Mouse (Mus musculus) intestine, embryonic 16.5 days (tissue): ENCODE results near the gene Ddx4. TPM values are rescaled to one million over a fixed set of nuclear protein-coding genes. Genes with fewer than 3 reads are reported as not detected.

Experiments
- ATAC-seq: fragments of 200-750 bp; cut with Nextera tagmentation; 2 replicates; pipeline ENCODE4 v1.8.0; 2017; ENCODE audit warnings: moderate TSS enrichment, moderate library complexity
- H3K27ac ChIP-seq: fragments of 300-500 bp; sonication (generic); 2 replicates; pipeline ENCODE4 v1.5.1; 2014; ENCODE audit warnings: mild to moderate bottlenecking, low read length
- H3K27me3 ChIP-seq: fragments of 300-500 bp; sonication (generic); replicated peaks from 2 replicates; pipeline ENCODE4 v1.6.1; 2014; ENCODE audit warnings: low read length, control low read depth, mixed read lengths; ENCODE audit not compliant: control insufficient read depth, insufficient read depth
- H3K36me3 ChIP-seq: fragments of 300-500 bp; sonication (generic); 2 replicates; pipeline ENCODE4 v1.6.1; 2014; ENCODE audit warnings: low read length, control low read depth; ENCODE audit not compliant: control insufficient read depth, insufficient read depth
- H3K4me1 ChIP-seq: fragments of 300-500 bp; sonication (generic); 2 replicates; pipeline ENCODE4 v1.6.1; 2014; ENCODE audit warnings: low read length, control low read depth, mixed read lengths; ENCODE audit not compliant: control insufficient read depth, insufficient read depth
- H3K4me2 ChIP-seq: fragments of 300-500 bp; sonication (generic); 2 replicates; pipeline ENCODE4 v1.6.1; 2014; ENCODE audit warnings: low read depth, low read length, control low read depth
- H3K4me3 ChIP-seq: fragments of 300-500 bp; sonication (generic); 2 replicates; pipeline ENCODE4 v1.5.1; 2014; ENCODE audit warnings: mild to moderate bottlenecking, low read length
- H3K9ac ChIP-seq: fragments of 300-500 bp; sonication (generic); 2 replicates; pipeline ENCODE4 v1.6.1; 2014; ENCODE audit warnings: low read depth, low read length
- H3K9me3 ChIP-seq: fragments of 300-500 bp; sonication (generic); 2 replicates; pipeline ENCODE4 v1.6.1; 2016; ENCODE audit warnings: low read length, control low read depth; ENCODE audit not compliant: control insufficient read depth
- WGBS: fragments of 180-500 bp; shearing (Covaris S2); extraction: QIAGEN DNeasy Blood & Tissue Kit; methylation state at CpG from one replicate; pipeline ENCODE4 v1.1.7; 2014; 5-methylcytosine and 5-hydroxymethylcytosine counted together
- polyA plus RNA-seq: library from polyadenylated mRNA; unstranded; fragments of >200 nt; fragmentation: Nextera tagmentation; extraction: Ambion mirVana; gene quantifications from 2 replicates; pipeline ENCODE4 v1.2.1, GENCODE M21; 2015

The Ddx4 gene
- polyA plus RNA-seq, 1 experiment from 2014 or later, result 0.18 TPM

DNA sequence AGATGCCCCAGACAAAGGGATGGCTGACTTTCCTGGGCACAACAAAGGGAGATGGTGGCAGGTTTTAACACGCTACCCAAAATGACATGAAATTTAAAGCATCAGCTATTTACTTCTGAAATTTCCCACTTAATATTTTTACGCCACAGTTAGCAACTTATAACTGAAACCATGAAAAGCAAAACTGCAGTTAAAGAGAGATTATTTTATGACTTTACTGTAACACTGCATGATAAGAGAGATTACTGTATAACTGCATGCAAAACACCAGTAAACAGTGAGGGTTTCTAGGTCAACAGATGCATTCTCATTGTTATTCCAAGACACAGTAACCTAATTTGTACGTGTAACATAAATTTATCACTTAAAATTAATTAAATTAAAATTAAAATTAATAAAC, 7.3 kb downstream of the Ddx4 start:
- no peak overlapping the region for H3K27ac ChIP-seq
- H3K9me3 ChIP-seq, result no peaks in the 10 kb centered on the region
- H3K4me1 ChIP-seq, result no peaks in the 10 kb centered on the region
- H3K27me3 ChIP-seq, result 0 out of 2 replicates have a peak, but pooled peaks cover 3% of the 10 kb centered on the region
- H3K9ac ChIP-seq, result no peak overlapping the region
- 85% methylated on average over 3 of the region's 3 CpGs for WGBS
- H3K4me3 ChIP-seq, result no peak overlapping the region
- H3K4me2 ChIP-seq, result no peak overlapping the region
- no peak for ATAC-seq
- H3K36me3 ChIP-seq, result no peaks in the 10 kb centered on the region

DNA sequence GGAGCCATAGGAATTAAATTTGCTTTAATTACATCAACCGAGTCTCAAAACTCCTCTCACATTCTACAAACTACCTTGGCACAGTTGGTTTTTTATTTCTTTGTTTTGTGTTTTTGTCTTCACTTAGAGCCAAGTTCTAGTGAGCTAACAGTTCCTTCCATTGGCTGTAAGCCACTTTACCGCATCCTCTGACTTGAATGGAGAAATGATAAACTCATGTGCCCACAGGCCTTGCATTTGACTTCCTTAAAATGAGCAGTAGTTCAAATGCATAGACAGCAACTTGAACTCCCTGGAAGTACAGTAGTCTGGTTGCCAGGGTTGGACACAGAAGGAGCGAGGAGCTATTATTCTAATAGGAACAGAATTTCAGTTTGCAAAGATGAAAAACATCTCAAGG, 9.4 kb downstream of the Ddx4 start:
- no peak overlapping the region for H3K4me2 ChIP-seq
- H3K9ac ChIP-seq, result no peak overlapping the region
- no peak overlapping the region for H3K27ac ChIP-seq
- H3K36me3 ChIP-seq, result no peaks in the 10 kb centered on the region
- no peaks in the 10 kb centered on the region for H3K4me1 ChIP-seq
- H3K9me3 ChIP-seq, result no peaks in the 10 kb centered on the region
- ATAC-seq, result no peak
- 93% methylated on average over 3 of the region's 3 CpGs for WGBS
- no peaks in the 10 kb centered on the region for H3K27me3 ChIP-seq
- no peak overlapping the region for H3K4me3 ChIP-seq

DNA sequence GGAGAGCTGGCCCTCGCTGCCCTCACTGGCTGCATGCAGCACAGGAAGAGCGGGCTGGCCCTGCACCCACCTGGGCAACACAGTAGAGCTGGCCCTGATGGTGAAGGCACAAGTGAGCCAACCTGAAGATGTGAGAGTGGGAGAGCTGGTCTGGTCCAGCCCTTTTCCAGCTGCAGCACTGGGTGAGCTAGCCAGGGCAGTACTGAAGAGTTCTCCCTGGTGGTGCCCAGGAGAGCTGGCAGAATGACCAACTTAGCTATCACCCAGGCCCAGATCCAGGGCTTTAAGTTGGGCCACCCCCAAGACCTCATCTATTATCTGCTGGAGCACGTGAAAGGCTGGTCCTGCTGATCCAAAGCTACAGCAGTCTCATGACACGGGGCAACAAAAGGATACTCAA, 13.2 kb downstream of the Ddx4 start:
- H3K36me3 ChIP-seq, result no peaks in the 10 kb centered on the region
- H3K9ac ChIP-seq, result no peak overlapping the region
- no peak overlapping the region for H3K4me2 ChIP-seq
- no peak overlapping the region for H3K27ac ChIP-seq
- ATAC-seq, result no peak
- no peaks in the 10 kb centered on the region for H3K9me3 ChIP-seq
- no peaks in the 10 kb centered on the region for H3K4me1 ChIP-seq
- H3K27me3 ChIP-seq, result no peaks in the 10 kb centered on the region
- WGBS, result 71% methylated on average over 4 of the region's 4 CpGs
- H3K4me3 ChIP-seq, result no peak overlapping the region

DNA sequence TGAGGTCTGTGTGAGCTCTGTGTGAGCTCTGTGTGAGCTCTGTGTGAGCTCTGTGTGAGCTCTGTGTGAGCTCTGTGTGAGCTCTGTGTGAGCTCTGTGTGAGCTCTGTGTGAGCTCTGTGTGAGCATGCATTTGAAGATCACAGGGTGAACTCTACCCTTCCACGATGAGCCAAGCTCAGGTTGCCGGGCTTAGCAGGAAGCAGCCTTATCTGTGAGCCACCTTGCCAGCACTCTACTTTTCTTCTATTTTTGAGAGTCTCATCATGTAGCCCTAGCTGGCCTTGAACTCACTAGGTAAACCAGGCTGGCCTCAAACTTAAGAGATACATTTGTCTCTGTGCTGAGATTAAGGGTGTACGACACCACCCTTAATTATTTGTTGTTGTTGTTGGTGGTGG, 15.8 kb downstream of the Ddx4 start:
- Histone ChIP-seq H3K4me2 (no peak overlapping the region), H3K36me3 (no peaks in the 10 kb centered on the region), H3K4me3 (no peak overlapping the region), H3K27me3 (no peaks in the 10 kb centered on the region), H3K27ac (no peak overlapping the region), H3K9ac (no peak overlapping the region), H3K4me1 (no peaks in the 10 kb centered on the region), H3K9me3 (no peaks in the 10 kb centered on the region)
- no peak for ATAC-seq
- WGBS, result 42% methylated on average over 3 of the region's 3 CpGs

DNA sequence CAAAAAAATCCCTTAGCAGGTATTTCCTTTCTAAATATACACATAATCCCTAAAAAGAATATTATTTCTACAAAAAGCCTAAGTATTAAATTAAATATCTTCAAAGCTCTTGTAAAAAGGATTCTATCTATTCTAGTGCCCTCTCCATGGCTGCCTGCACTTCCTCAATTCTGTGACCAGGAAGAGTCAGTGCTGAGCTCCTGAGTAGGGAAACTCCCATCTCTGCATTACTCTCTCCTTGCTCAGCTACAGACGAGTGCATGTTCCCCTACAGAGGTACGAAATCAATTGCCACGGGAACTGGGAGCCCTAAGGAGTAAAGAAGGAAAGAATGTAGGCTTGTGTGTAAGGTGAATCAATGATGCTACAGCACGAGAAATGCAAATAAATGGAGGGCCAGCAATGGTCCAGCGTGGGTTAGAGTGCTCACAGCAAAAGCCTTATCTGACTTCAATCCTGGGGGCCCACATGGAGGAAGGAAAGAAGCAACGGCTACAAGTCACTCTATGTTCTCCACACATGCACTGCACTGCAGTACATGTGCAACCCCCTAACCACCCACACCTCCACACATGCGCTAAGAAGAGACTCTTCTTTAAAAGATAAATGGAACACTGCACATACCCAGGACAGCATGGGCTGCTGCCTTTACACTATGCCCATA, 17.0 kb downstream of the Ddx4 start:
- 58% methylated on average over 7 of the region's 7 CpGs for WGBS
- H3K36me3 ChIP-seq, result no peaks in the 10 kb centered on the region
- no peak for ATAC-seq
- H3K27me3 ChIP-seq, result no peaks in the 10 kb centered on the region
- H3K4me1 ChIP-seq, result no peaks in the 10 kb centered on the region
- H3K27ac ChIP-seq, result no peak overlapping the region
- H3K4me3 ChIP-seq, result no peak overlapping the region
- no peak overlapping the region for H3K4me2 ChIP-seq
- no peak overlapping the region for H3K9ac ChIP-seq
- no peaks in the 10 kb centered on the region for H3K9me3 ChIP-seq

DNA sequence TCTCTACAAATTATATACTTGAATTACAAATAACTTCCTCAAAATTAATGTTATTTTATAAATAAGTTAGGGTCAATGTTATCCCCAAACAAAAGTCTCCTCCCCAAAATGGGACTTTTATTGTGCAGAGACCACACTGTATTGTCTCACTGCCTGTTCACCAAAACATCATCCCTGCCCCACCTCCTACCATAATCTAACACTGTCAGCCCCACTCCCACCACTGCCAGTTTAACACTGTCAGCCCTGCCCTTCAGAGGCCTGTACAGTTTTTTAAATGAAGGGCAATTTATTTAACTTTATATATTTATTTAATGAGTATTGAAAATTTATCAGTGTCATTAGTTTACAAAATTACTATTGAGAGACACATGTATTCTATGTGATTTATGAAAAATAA, 26.7 kb downstream of the Ddx4 start:
- Histone ChIP-seq H3K4me3 (no peak overlapping the region), H3K27ac (no peak overlapping the region), H3K4me1 (no peaks in the 10 kb centered on the region), H3K36me3 (no peaks in the 10 kb centered on the region), H3K27me3 (no peaks in the 10 kb centered on the region), H3K9ac (no peak overlapping the region), H3K4me2 (no peak overlapping the region), H3K9me3 (no peaks in the 10 kb centered on the region)
- ATAC-seq, result no peak

DNA sequence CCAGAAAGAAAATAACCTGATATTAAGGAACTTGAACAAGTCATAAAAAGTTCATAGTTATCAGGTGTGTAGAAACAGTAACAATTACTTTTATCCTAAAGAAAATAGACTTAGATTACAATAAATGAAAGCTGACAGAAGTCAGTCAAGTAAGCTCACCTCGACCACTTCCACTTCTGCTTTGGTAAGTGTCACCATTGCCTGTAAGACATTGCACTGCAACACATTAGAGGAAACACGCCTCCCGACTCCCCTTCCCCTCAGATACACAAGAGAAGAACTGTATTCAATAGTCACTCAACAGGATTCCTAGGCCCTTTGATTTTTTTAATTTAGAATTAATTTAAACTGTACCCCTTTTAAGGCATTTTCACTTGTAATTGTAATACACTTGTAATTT, 27.7 kb downstream of the Ddx4 start:
- Histone ChIP-seq H3K4me3 (no peak overlapping the region), H3K9me3 (no peaks in the 10 kb centered on the region), H3K36me3 (no peaks in the 10 kb centered on the region), H3K27ac (no peak overlapping the region), H3K9ac (no peak overlapping the region), H3K4me2 (no peak overlapping the region), H3K4me1 (no peaks in the 10 kb centered on the region), H3K27me3 (no peaks in the 10 kb centered on the region)
- WGBS, result 74% methylated on average over 3 of the region's 3 CpGs
- no peak for ATAC-seq

DNA sequence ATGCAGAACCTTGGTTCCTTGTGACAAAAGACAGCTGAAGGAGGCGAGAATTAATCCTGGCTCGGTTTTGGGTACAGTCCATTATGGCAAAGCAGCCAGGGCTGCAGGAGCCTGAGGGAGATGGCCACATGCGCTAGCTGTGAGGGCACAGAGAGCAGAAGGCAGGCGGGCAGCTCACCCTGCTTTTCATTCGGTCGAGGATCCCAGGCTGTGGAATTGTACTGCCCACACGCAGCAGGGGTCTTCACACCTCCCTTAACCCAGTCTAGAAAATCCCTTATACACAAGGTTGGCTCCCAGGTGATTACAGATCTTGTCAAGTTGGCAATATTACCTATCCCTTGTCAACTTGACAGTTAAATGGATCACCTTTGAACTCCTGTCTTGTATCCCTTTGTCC, 28.6 kb downstream of the Ddx4 start:
- Histone ChIP-seq H3K9me3 (no peaks in the 10 kb centered on the region), H3K27me3 (no peaks in the 10 kb centered on the region), H3K9ac (no peak overlapping the region), H3K27ac (no peak overlapping the region), H3K36me3 (no peaks in the 10 kb centered on the region), H3K4me1 (no peaks in the 10 kb centered on the region), H3K4me3 (no peak overlapping the region), H3K4me2 (no peak overlapping the region)
- no peak for ATAC-seq
- 62% methylated on average over 7 of the region's 7 CpGs for WGBS

DNA sequence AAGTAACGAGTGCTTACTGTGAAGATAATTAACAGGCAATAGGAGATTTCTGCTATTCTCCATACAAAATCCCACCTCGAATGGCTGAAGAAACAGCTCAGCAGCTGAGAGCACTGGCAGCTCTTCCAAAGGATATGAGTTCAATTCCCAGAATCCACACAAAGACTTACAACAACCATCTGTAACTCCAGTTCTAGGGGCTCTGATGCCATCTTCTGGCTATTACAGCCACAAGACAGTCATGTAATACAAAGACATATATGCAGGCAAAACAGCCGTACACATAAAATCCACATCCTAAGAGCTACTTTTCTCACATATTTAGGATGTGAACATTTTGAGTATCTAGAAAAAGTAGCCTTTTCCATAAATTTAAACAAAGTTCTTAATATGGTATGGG, 30.7 kb downstream of the Ddx4 start:
- Histone ChIP-seq H3K36me3 (no peaks in the 10 kb centered on the region), H3K9me3 (no peaks in the 10 kb centered on the region), H3K27ac (no peak overlapping the region), H3K9ac (no peak overlapping the region), H3K4me2 (no peak overlapping the region), H3K27me3 (no peaks in the 10 kb centered on the region), H3K4me3 (no peak overlapping the region), H3K4me1 (no peaks in the 10 kb centered on the region)
- 59% methylated on average over 3 of the region's 3 CpGs for WGBS
- ATAC-seq, result no peak

DNA sequence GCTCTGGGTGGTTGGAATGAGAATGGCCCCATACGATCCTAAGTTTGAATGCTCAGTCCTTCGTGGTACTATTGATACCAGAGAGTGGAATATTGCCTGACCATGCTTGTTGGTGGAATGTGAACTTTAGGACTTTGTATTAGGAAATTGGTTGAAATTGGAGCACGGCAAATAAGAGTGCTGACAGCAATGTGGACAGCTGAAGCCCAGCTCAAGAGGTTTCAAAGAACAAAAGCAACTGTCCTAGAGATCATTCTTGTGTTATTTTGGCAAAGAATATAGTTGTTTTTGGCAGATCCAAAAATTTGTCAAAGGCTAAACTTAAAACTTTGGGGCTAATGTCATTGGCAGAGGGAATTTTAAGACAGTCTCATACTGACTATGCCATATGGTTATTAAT, 43.7 kb downstream of the Ddx4 start:
- Histone ChIP-seq H3K4me3 (no peak overlapping the region), H3K27me3 (no peaks in the 10 kb centered on the region), H3K9ac (no peak overlapping the region), H3K4me1 (no peaks in the 10 kb centered on the region), H3K9me3 (no peaks in the 10 kb centered on the region), H3K4me2 (no peak overlapping the region), H3K27ac (no peak overlapping the region), H3K36me3 (no peaks in the 10 kb centered on the region)
- ATAC-seq, result no peak
- 84% methylated on average over 3 of the region's 3 CpGs for WGBS
